Mouse (Mus musculus) left cerebral cortex, postnatal 10 days (tissue): ENCODE results near the gene Anapc11. TPM values are rescaled to one million over a fixed set of nuclear protein-coding genes. Genes with fewer than 3 reads are reported as not detected.
A peak's percentile ranks its signal among the peaks of the same experiment; 100 is the strongest.

Source experiments
- DNase-seq, 2 experiments: peaks; one replicate each; pipeline ENCODE4 v3.0.0; 2021 to 2022; ENCODE audit warnings: low spot score in 2 of 2, mixed read lengths in 1 of 2; ENCODE audit errors: extremely low spot score in 1 of 2
- intact Hi-C: fragments of 180-260 bp; cut with DNase I; formaldehyde crosslinking; loops from one replicate; pipeline ENCODE4 v1.15.1; 2025
- total RNA-seq, 2 experiments: library from RNA; stranded (reverse); gene quantifications; 2 replicates each; pipeline ENCODE4 v1.2.3; 2021

The Anapc11 gene
- total RNA-seq, 2 experiments from 2014 or later = 102 to 110 TPM

GRCm38 (mm10) chr11:120618619-120619535 lies 20.7 kb downstream of the Anapc11 start:
- DNase-seq = peak in 1 of 2 experiments; percentile 18
- intact Hi-C loops = no loop called here

DNA sequence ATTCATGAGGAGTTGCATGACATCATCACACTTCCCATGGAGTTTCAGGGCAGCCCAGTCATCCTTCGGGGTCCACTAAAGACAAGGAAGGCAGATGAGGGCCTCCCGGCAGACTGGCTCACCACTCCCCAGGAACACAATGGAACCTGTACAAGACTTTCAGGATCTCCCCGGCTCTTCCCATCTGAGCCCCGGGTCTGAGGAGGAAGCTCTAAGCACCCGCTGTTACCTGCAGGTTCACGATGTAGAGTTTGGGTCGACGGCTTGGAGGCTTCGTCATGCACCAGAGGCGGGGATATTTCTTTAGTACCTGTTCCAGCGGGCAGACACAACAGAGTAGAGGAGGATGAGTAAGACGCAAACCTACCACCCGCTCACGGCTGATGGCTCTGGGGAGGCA lies 22.0 kb downstream of the Anapc11 start:
- DNase-seq = no peak
- intact Hi-C loops = no loop called here

DNA sequence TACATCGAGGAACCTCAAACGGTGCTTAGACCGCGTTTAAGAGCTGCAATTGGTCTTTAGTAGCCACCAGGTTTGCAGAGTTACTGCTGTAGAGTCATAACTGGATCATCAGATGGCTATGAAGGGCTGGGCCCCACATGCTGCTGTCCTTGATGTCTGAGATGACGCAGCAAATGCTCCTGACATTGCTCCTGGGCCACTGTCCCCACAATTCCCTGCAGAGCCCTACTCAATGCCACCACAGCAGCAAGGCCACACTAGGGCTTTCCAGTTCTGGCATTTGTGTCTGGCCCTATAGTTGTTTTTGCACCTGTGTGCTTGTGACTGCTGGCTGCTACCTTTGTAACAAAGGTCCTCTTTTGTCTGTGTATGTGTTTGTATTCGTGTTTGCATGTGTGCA lies 24.6 kb downstream of the Anapc11 start:
- peak in 1 of 2 experiments; percentile 8 for DNase-seq
- intact Hi-C loops = no loop called here

DNA sequence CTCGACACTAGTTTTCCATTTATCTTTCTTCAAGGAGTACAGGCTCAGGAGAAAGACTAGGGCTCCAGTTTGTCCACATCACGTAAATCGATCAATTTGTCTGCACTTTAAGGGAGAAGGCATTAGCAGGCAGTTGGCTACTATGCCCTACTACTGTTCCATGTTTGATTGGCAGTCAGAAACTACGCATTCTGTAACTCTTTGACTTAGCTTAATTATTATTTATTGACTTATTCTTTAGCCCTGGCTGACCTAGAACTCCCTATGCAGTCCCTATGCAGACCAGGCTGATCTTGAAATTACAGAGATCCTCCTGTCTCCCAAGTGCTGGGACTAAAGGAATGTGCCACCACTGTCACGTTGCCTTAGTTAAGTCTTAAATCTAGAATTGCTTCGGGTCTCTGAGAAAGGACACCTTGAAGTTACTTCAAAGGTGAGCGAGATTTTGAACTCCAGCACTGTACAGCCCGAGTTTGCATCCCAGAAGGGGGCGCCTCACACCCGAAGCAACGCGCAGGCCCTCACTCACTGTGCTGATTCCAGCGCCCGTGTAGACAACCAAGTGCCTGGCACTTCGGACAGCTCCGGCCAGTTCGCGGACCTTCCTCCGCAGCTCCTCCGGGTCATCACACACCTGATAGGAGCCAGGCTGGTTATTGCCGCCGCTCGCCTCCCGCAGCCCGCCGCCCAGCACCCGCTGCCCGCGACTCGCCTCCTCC lies 25.9 kb downstream of the Anapc11 start:
- DNase-seq = peak; percentile 44 to 83
- intact Hi-C loops = loop anchor here (2.0 kb wide), 1 partner anchor 153 kb away; no protein-coding TSS in a partner anchor

- DNase-seq = peak; percentile 76 to 93
- intact Hi-C loops = loop anchor here (2.0 kb wide), 1 partner anchor 152 kb away; no protein-coding TSS in a partner anchor
Measured at GRCm38 (mm10) chr11:120624680-120625111, 26.5 kb downstream of the Anapc11 start.

DNA sequence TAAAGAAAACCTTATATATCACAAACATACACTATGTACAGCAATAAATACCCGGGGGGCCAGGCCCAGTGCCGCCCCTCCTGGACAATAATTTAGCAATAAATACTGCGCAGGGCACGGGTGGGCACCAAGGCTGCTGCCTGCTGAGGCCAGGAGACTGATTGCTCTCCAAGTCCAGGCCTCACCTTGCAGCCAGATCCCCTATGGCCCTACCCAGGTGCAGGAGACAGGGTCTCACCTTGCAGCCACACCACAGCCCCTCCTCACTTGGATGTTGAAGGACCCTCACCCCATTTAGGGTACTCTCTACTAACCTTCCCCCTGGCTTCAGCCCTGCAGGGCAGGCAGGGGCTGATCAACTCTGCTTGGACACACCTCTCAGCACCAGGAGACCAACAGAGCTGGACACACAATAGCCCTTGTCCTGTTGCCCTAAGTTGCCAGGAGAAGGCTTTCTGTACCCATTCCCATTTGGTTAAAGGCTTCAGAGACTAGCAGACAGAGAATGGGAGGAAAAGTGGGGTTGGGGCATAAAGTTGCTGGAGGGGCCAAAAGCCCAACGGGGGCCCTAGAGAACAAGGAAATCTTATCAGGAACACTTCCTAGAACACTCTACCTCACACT lies 27.0 kb downstream of the Anapc11 start, which contains the start of gene Sirt7:
Gene Sirt7 (minus strand): TSS at position 89 of the 624 bp plus-strand sequence.
- intact Hi-C loops = loop anchor here (2.0 kb wide), 1 partner anchor 152 kb away; no protein-coding TSS in a partner anchor
- no peak for DNase-seq

GRCm38 (mm10) chr11:120626785-120627467 lies 28.7 kb downstream of the Anapc11 start:
- peak in 1 of 2 experiments; percentile 17 for DNase-seq
- intact Hi-C loops = no loop called here

DNA sequence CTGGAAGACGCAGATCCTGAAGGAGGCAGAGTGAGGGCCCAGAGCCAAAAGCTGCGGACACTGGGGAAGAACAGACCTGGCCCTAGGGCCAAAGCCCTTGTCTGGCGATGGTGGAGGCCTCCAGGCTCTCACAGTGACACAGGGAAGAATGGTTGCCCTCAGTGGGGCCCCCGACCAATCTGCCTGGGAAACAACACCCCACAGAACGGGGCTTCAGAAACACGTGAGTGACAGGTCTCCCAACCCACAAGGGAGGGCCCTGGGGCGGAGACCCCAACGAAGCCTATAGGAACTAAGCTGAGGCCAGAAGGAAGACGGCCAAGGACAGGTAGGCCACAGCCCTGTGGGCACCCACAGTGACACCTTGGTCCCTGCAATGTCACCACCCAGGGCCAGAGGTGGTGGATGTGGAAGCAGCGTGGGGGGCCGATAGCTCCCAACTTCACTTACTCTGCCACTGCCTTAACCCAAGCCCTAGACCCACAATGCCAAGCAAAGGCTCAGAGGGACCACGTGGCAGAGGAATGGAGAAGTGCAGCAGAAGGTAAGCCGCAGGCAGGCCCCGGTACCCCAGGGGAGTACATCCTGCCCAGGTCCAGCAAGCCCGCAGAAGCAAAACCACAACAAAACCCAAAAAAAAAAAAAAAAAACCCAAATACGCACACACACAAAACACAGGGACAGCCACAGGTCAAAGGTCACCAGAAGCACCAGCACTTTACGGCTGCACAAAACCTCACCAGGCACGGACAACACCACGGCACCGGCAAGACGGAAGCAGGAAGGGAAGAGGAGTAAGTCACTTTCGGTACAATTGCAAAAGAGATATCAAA lies 29.5 kb downstream of the Anapc11 start:
- intact Hi-C loops = no loop called here
- no peak for DNase-seq

DNA sequence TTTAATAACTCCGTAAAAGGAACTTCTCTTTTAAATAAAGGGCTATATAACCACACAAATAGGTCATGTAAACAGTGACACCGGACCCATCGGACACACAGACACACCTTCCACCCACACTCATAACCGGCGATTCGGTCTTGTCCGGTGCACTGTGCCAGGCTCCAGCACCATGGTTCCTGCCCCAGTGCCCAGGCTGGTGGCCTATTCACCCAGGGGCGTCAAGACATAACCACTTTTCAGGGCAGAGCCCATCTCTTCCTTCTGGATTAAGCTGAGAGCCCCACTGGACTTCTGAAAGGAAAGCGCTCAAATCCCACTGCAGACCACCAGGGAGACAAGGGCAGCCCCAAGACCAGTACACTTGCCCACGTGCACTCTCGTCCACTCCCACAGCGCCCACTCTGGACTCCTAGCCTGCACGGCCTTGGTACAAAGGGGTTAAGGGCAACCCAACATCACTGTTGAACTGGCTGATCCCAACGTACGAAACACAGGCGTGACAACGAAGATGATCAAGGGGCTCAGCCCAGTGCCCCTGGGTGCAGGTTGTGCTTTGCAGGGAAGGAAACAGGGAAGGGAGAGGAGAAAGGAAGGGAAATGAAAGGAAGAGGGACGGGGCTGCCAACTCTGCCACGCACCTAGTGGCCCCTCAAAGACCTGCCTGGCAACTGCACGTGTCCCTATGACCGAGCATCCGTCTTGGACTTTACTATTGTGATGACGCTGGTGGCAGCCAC lies 30.6 kb downstream of the Anapc11 start:
- DNase-seq = no peak
- intact Hi-C loops = no loop called here

DNA sequence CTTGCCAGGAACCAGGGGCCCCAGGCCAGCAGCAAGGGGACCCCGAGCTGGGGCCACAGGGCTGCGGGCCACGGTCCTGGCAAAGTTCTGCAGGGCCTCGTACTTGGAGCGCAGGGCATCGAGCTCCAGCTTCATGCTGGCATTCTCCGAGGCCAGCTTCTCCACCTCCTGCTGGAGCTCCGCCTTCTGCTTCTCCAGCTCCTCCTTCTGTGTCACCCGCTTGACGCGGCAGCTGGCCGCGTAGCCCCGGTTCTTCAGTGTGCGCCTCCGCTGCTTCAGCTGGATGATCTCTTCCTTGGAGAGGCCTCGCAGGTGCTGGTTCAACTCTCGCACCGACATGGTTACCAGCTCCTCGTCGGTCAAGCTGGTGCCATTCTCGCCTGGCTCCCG lies 31.1 kb downstream of the Anapc11 start:
- intact Hi-C loops = no loop called here

DNA sequence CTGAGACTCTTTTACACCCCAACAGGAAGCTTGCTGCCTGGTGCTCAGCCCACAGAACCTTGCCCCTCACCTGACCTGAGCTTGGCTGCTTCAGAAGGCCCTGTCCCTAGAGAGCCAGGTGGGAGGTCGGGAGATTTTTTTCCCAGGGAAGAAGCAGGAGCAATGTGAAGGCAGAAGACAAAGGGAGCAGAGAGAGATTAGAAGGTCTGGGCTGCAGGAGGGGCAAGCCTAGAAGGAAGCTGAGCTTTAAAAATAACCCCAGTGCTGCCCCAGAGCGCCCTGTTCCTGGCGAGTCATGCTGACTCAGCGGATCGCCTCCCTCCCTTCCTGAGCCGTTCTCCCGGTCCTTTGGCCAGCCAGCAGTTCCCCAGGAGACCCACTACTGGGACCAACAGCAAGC lies 31.7 kb downstream of the Anapc11 start:
- DNase-seq = peak in 1 of 2 experiments; percentile 73
- intact Hi-C loops = no loop called here

More for the DNA sequence above, 31.1 kb downstream of the Anapc11 start:
- peak in 1 of 2 experiments; percentile 52 for DNase-seq

DNA sequence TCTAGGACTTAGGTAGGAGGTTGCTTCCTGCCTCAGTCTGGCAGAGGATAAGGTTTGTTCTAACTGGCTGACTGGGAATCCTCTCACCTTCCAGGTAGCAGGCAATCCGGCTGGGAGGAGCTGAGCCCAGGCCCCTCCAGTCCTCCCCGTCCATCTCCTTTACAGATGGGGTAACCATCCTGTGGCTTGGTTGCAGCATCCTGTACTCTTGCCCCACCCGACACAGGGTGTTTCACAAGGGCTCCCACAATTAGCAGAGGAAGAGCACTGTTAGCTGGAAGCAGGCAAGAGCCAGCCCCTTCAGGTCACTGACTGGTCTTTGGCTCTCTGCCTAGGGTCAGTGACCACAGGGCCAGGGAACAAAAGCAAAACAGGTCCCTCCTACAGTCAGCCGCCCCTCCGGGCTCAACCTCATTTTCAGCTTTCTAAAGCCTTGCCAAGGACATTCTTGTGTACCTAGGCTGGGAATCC lies 32.2 kb downstream of the Anapc11 start:
- intact Hi-C loops = no loop called here
- DNase-seq = peak in 1 of 2 experiments; percentile 78

GRCm38 (mm10) chr11:120630881-120631725 lies 32.9 kb downstream of the Anapc11 start:
- intact Hi-C loops = no loop called here
- DNase-seq = no peak

- intact Hi-C loops = no loop called here
- no peak for DNase-seq
Measured at GRCm38 (mm10) chr11:120631726-120632448, 33.7 kb downstream of the Anapc11 start.
